Mouse (Mus musculus) heart, adult 2 months (tissue): Measurements from ENCODE around the gene Gfpt1. TPM values are rescaled to one million over a fixed set of nuclear protein-coding genes. Genes with fewer than 3 reads are reported as not detected.
"Not testable (repeated sequence)": the region's sequence is repeated elsewhere in the genome, so short reads cannot be mapped to it uniquely, and the experiment has no call there.

ENCODE experiments used
- DNase-seq, 2 experiments: peaks; one replicate each; pipeline ENCODE4 v3.0.0; 2021
- H3K27ac ChIP-seq: fragments of 200-600 bp; 2 replicates; pipeline ENCODE4 v1.8.1; 2022
- H3K27me3 ChIP-seq: fragments of 200-500 bp; 2 replicates; pipeline ENCODE4 v1.6.1; 2012; ENCODE audit warnings: mild to moderate bottlenecking, low read length, inconsistent platforms, mixed read lengths; ENCODE audit not compliant: control insufficient read depth, insufficient read depth
- H3K36me3 ChIP-seq: fragments of 200-500 bp; 2 replicates; pipeline ENCODE4 v1.6.1; 2012; ENCODE audit warnings: low read length, inconsistent platforms; ENCODE audit not compliant: control insufficient read depth, insufficient read depth
- H3K4me1 ChIP-seq: fragments of 200-500 bp; 2 replicates; pipeline ENCODE4 v1.6.1; 2011; ENCODE audit warnings: low read length; ENCODE audit not compliant: control insufficient read depth, insufficient read depth
- H3K4me3 ChIP-seq: fragments of 200-600 bp; 2 replicates; pipeline ENCODE4 v1.8.1; 2022
- H3K79me2 ChIP-seq: fragments of 200-500 bp; replicated peaks from 2 replicates; pipeline ENCODE4 v1.6.1; 2012; ENCODE audit warnings: mild to moderate bottlenecking, inconsistent platforms, low read length, moderate library complexity, mixed read lengths; ENCODE audit not compliant: control insufficient read depth, insufficient read depth
- H3K9ac ChIP-seq: fragments of 200-500 bp; 2 replicates; pipeline ENCODE4 v1.6.1; 2012; ENCODE audit warnings: low read depth, mild to moderate bottlenecking, control low read depth, inconsistent platforms, low read length, mixed read lengths
- CTCF ChIP-seq: fragments of 200-600 bp; IDR thresholded peaks from 2 replicates; pipeline ENCODE4 v1.8.1; 2022; ENCODE audit warnings: antibody characterized with exemption, mild to moderate bottlenecking, moderate library complexity
- EP300 ChIP-seq: fragments of 200-500 bp; IDR thresholded peaks from 2 replicates; pipeline ENCODE4 v1.6.1; 2011; ENCODE audit warnings: low read depth, low read length, control low read depth; ENCODE audit not compliant: insufficient read depth
- POLR2A ChIP-seq: fragments of 200-500 bp; IDR thresholded peaks from 2 replicates; pipeline ENCODE4 v1.6.1; 2011; ENCODE audit warnings: mild to moderate bottlenecking, low read depth, low read length, control low read depth; ENCODE audit not compliant: insufficient read depth
- WGBS: fragments of 180-500 bp; shearing (Covaris S2); methylation state at CpG from one replicate; pipeline ENCODE4 v1.1.7; 2018; 5-methylcytosine and 5-hydroxymethylcytosine counted together
- intact Hi-C: fragments of 180-260 bp; cut with DNase I; formaldehyde crosslinking; loops from one replicate; pipeline ENCODE4 v1.15.1; 2025
- polyA plus RNA-seq: library from polyadenylated mRNA; depleted of rRNA; stranded (reverse); fragments of >200 nt; gene quantifications from 2 replicates; pipeline ENCODE4 v1.2.3, GENCODE M21; 2012
- total RNA-seq, 2 experiments: library from RNA; stranded (reverse); gene quantifications; 2 replicates each; pipeline ENCODE4 v1.2.3; 2021

Gene Gfpt1
- total and polyA plus RNA-seq, 3 experiments, result 6.1 to 17.5 (median 16.1) TPM

- no peaks in the 10 kb centered on the region for H3K4me1 ChIP-seq
- no peak overlapping the region for H3K4me3 ChIP-seq
- no peaks in the 10 kb centered on the region for H3K79me2 ChIP-seq
- TF ChIP-seq CTCF (no peak), POLR2A (no peak), EP300 (no peak)
- no peaks in the 10 kb centered on the region for H3K27me3 ChIP-seq
- no peaks in the 10 kb centered on the region for H3K36me3 ChIP-seq
- 54% methylated on average over 6 of the region's 6 CpGs for WGBS
- no peak overlapping the region for H3K9ac ChIP-seq
- no peak for DNase-seq
- intact Hi-C loops, result no loop called here
- no peak overlapping the region for H3K27ac ChIP-seq
Observed at GRCm38 (mm10) chr6:87085026-87085425, 42.4 kb downstream of the Gfpt1 start.

- Histone ChIP-seq H3K36me3 (no peaks in the 10 kb centered on the region), H3K27ac (no peak overlapping the region), H3K4me1 (no peaks in the 10 kb centered on the region), H3K9ac (no peak overlapping the region), H3K27me3 (no peaks in the 10 kb centered on the region), H3K4me3 (no peak overlapping the region), H3K79me2 (no peaks in the 10 kb centered on the region)
- TF ChIP-seq CTCF (no peak), POLR2A (no peak), EP300 (no peak)
- intact Hi-C loops, result no loop called here
- 86% methylated on average over 5 of the region's 5 CpGs for WGBS
- DNase-seq, result no peak
Observed at GRCm38 (mm10) chr6:87088356-87088755, 45.7 kb downstream of the Gfpt1 start.

- H3K4me3 ChIP-seq, result no peak overlapping the region
- H3K9ac ChIP-seq, result no peak overlapping the region
- no peaks in the 10 kb centered on the region for H3K27me3 ChIP-seq
- intact Hi-C loops, result no loop called here
- H3K4me1 ChIP-seq, result no peaks in the 10 kb centered on the region
- H3K79me2 ChIP-seq, result no peaks in the 10 kb centered on the region
- DNase-seq, result no peak
- 83% methylated on average over 3 of the region's 3 CpGs for WGBS
- no peaks in the 10 kb centered on the region for H3K36me3 ChIP-seq
- no peak overlapping the region for H3K27ac ChIP-seq
- TF ChIP-seq POLR2A, result no peak
- no peak for TF ChIP-seq EP300
- TF ChIP-seq CTCF, result no peak
Observed at GRCm38 (mm10) chr6:87090877-87091276, 48.2 kb downstream of the Gfpt1 start.

GRCm38 (mm10) chr6:87092476-87092875, 49.8 kb downstream of the Gfpt1 start:
- no peak for TF ChIP-seq POLR2A
- TF ChIP-seq CTCF, result no peak
- TF ChIP-seq EP300, result no peak
- 81% methylated on average over 5 of the region's 5 CpGs for WGBS
- no peak for DNase-seq
- no peaks in the 10 kb centered on the region for H3K27me3 ChIP-seq
- H3K4me1 ChIP-seq, result no peaks in the 10 kb centered on the region
- H3K27ac ChIP-seq, result no peak overlapping the region
- H3K36me3 ChIP-seq, result no peaks in the 10 kb centered on the region
- H3K9ac ChIP-seq, result no peak overlapping the region
- intact Hi-C loops, result no loop called here
- no peaks in the 10 kb centered on the region for H3K79me2 ChIP-seq
- no peak overlapping the region for H3K4me3 ChIP-seq

GRCm38 (mm10) chr6:87093631-87094030, 51.0 kb downstream of the Gfpt1 start:
- H3K27ac ChIP-seq, intact Hi-C loops, H3K4me3 ChIP-seq, H3K27me3 ChIP-seq, H3K36me3 ChIP-seq, H3K9ac ChIP-seq, H3K4me1 ChIP-seq, H3K79me2 ChIP-seq, DNase-seq: not testable (repeated sequence)
- WGBS, result 84% methylated on average over 8 of the region's 8 CpGs

GRCm38 (mm10) chr6:87099261-87099660, 56.6 kb downstream of the Gfpt1 start:
- intact Hi-C loops, result no loop called here
- Histone ChIP-seq H3K27me3 (no peaks in the 10 kb centered on the region), H3K27ac (no peak overlapping the region), H3K36me3 (no peaks in the 10 kb centered on the region), H3K4me3 (no peak overlapping the region), H3K4me1 (no peaks in the 10 kb centered on the region; the same call in 1 of the 2 replicates), H3K9ac (no peak overlapping the region), H3K79me2 (no peaks in the 10 kb centered on the region)
- no peak for DNase-seq
- no peak for TF ChIP-seq POLR2A
- TF ChIP-seq CTCF, result no peak
- TF ChIP-seq EP300, result no peak
- WGBS, result 38% methylated on average over 3 of the region's 3 CpGs
